Mouse (Mus musculus) embryonic facial prominence, embryonic 15.5 days (tissue): ENCODE measurements around the gene Donson. TPM values are rescaled to one million over a fixed set of nuclear protein-coding genes. Genes with fewer than 3 reads are reported as not detected.

Experiments
- ATAC-seq: fragments of 200-750 bp; cut with Nextera tagmentation; 2 replicates; pipeline ENCODE4 v1.8.0; 2017; ENCODE audit warnings: low read depth, moderate TSS enrichment; ENCODE audit not compliant: insufficient number of reproducible peaks, low FRiP score, low TSS enrichment
- H3K27ac ChIP-seq: fragments of 300-500 bp; sonication (generic); replicated peaks from 2 replicates; pipeline ENCODE4 v1.5.1; 2015; ENCODE audit warnings: mild to moderate bottlenecking, inconsistent platforms
- H3K27me3 ChIP-seq: fragments of 300-500 bp; sonication (generic); 2 replicates; pipeline ENCODE4 v1.6.1; 2015; ENCODE audit warnings: inconsistent platforms
- H3K36me3 ChIP-seq: fragments of 300-500 bp; sonication (generic); 2 replicates; pipeline ENCODE4 v1.6.1; 2015; ENCODE audit warnings: mild to moderate bottlenecking, inconsistent platforms
- H3K4me1 ChIP-seq: fragments of 300-500 bp; sonication (generic); 2 replicates; pipeline ENCODE4 v1.6.1; 2015; ENCODE audit warnings: inconsistent platforms
- H3K4me2 ChIP-seq: fragments of 300-500 bp; sonication (generic); replicated peaks from 2 replicates; pipeline ENCODE4 v1.6.1; 2015; ENCODE audit warnings: mild to moderate bottlenecking, inconsistent platforms
- H3K4me3 ChIP-seq: fragments of 300-500 bp; sonication (generic); replicated peaks from 2 replicates; pipeline ENCODE4 v1.5.1; 2015; ENCODE audit warnings: mild to moderate bottlenecking, inconsistent platforms
- H3K9ac ChIP-seq: fragments of 300-500 bp; sonication (generic); 2 replicates; pipeline ENCODE4 v1.6.1; 2015; ENCODE audit warnings: inconsistent platforms
- H3K9me3 ChIP-seq: fragments of 300-500 bp; sonication (generic); replicated peaks from 2 replicates; pipeline ENCODE4 v1.6.1; 2016; ENCODE audit warnings: inconsistent platforms
- WGBS: fragments of 180-500 bp; shearing (Covaris S2); methylation state at CpG from one replicate; pipeline ENCODE4 v1.1.7; 2015; 5-methylcytosine and 5-hydroxymethylcytosine counted together
- polyA plus RNA-seq: library from polyadenylated mRNA; unstranded; fragments of >200 nt; fragmentation: Nextera tagmentation; extraction: Ambion mirVana; gene quantifications from 2 replicates; pipeline ENCODE4 v1.2.1, GENCODE M21; 2015

Gene Donson
- 18.2 and 19.0 TPM in 2 replicates for polyA plus RNA-seq

GRCm38 (mm10) chr16:91688619-91689334, at the start of gene Donson:
Gene Donson, minus strand, starts transcription at chr16:91688770.
- Histone ChIP-seq H3K4me2 (peak within 1 kb of the TSS; percentile 92), H3K4me3 (peak within 1 kb of the TSS; percentile 93), H3K27ac (peak within 1 kb of the TSS; percentile 83), H3K27me3 (no peaks in the 10 kb centered on the region), H3K9me3 (no peaks in the 10 kb centered on the region), H3K9ac (peak within 1 kb of the TSS; percentile 95), H3K36me3 (peaks cover 20% of the 10 kb centered on the region; the same call in 1 of the 2 replicates), H3K4me1 (peaks cover 13% of the 10 kb centered on the region)
- under 1% methylated on average over 68 of the region's 71 CpGs for WGBS
- peak; percentile 99 for ATAC-seq

GRCm38 (mm10) chr16:91736046-91736816, 47.7 kb upstream of the Donson start:
- WGBS: 79% methylated on average over 7 of the region's 7 CpGs

GRCm38 (mm10) chr16:91734771-91735170, 46.2 kb upstream of the Donson start:
- no peak for ATAC-seq
- Histone ChIP-seq H3K9ac (no peak overlapping the region), H3K4me2 (no peak overlapping the region), H3K4me3 (no peak overlapping the region), H3K27ac (no peak overlapping the region), H3K9me3 (no peaks in the 10 kb centered on the region), H3K27me3 (no peaks in the 10 kb centered on the region), H3K4me1 (peaks cover 21% of the 10 kb centered on the region), H3K36me3 (no peaks in the 10 kb centered on the region)
- 71% methylated on average over 5 of the region's 5 CpGs for WGBS

More at GRCm38 (mm10) chr16:91736046-91736816, 47.7 kb upstream of the Donson start:
- H3K4me1 ChIP-seq: peaks cover 29% of the 10 kb centered on the region
- no peak overlapping the region for H3K4me2 ChIP-seq
- no peaks in the 10 kb centered on the region for H3K27me3 ChIP-seq
- no peaks in the 10 kb centered on the region for H3K36me3 ChIP-seq
- no peaks in the 10 kb centered on the region for H3K9me3 ChIP-seq
- no peak for ATAC-seq
- H3K27ac ChIP-seq: no peak overlapping the region
- H3K4me3 ChIP-seq: no peak overlapping the region
- H3K9ac ChIP-seq: no peak overlapping the region

GRCm38 (mm10) chr16:91732816-91733215, 44.2 kb upstream of the Donson start:
- peaks cover 21% of the 10 kb centered on the region for H3K4me1 ChIP-seq
- no peak overlapping the region for H3K4me2 ChIP-seq
- WGBS: 64% methylated on average over 2 of the region's 2 CpGs
- H3K27me3 ChIP-seq: no peaks in the 10 kb centered on the region
- H3K27ac ChIP-seq: no peak overlapping the region
- H3K9me3 ChIP-seq: no peaks in the 10 kb centered on the region
- no peak for ATAC-seq
- H3K4me3 ChIP-seq: no peak overlapping the region
- H3K9ac ChIP-seq: no peak overlapping the region
- no peaks in the 10 kb centered on the region for H3K36me3 ChIP-seq

- Histone ChIP-seq H3K27ac (peak overlapping the region; percentile 97), H3K36me3 (no peaks in the 10 kb centered on the region), H3K27me3 (no peaks in the 10 kb centered on the region), H3K4me2 (peak overlapping the region; percentile 51), H3K9me3 (no peaks in the 10 kb centered on the region), H3K4me1 (peaks cover 27% of the 10 kb centered on the region), H3K4me3 (peak overlapping the region; percentile 87), H3K9ac (peak overlapping the region; percentile 82)
- WGBS: under 1% methylated on average over 11 of the region's 11 CpGs
- ATAC-seq: no peak
Measured at GRCm38 (mm10) chr16:91730446-91730845, 41.9 kb upstream of the Donson start.

GRCm38 (mm10) chr16:91729821-91730441, 41.4 kb upstream of the Donson start:
- Histone ChIP-seq H3K27ac (peak overlapping the region; percentile 97), H3K36me3 (0 out of 2 replicates have a peak, but pooled peaks cover under 1% of the 10 kb centered on the region), H3K4me1 (peaks cover 24% of the 10 kb centered on the region), H3K9ac (peak overlapping the region; percentile 82), H3K4me3 (peak overlapping the region; percentile 87), H3K4me2 (peak overlapping the region; percentile 51), H3K9me3 (no peaks in the 10 kb centered on the region), H3K27me3 (no peaks in the 10 kb centered on the region)
- ATAC-seq: no peak
- under 1% methylated on average over 44 of the region's 44 CpGs for WGBS

GRCm38 (mm10) chr16:91729066-91729482, 40.5 kb upstream of the Donson start, which contains the start of gene Itsn1:
Gene Itsn1, plus strand, starts transcription at chr16:91729281.
- peak; percentile 94 for ATAC-seq
- peaks cover 20% of the 10 kb centered on the region for H3K4me1 ChIP-seq
- peak within 1 kb of the TSS; percentile 53 for H3K4me2 ChIP-seq
- H3K9ac ChIP-seq: peak within 1 kb of the TSS; percentile 82
- H3K9me3 ChIP-seq: no peaks in the 10 kb centered on the region
- peak within 1 kb of the TSS; percentile 97 for H3K27ac ChIP-seq
- under 1% methylated on average over 33 of the region's 33 CpGs for WGBS
- H3K4me3 ChIP-seq: peak within 1 kb of the TSS; percentile 87
- H3K36me3 ChIP-seq: 0 out of 2 replicates have a peak, but pooled peaks cover 7% of the 10 kb centered on the region
- no peaks in the 10 kb centered on the region for H3K27me3 ChIP-seq

GRCm38 (mm10) chr16:91728123-91729065, 39.8 kb upstream of the Donson start, which contains the start of gene Cryzl1:
Gene Cryzl1, minus strand, starts transcription at chr16:91728975.
- Histone ChIP-seq H3K9ac (peak within 1 kb of the TSS; percentile 82), H3K4me2 (peak within 1 kb of the TSS; percentile 53), H3K9me3 (no peaks in the 10 kb centered on the region), H3K27ac (peak within 1 kb of the TSS; percentile 97), H3K27me3 (no peaks in the 10 kb centered on the region), H3K4me1 (peaks cover 20% of the 10 kb centered on the region), H3K36me3 (0 out of 2 replicates have a peak, but pooled peaks cover 7% of the 10 kb centered on the region), H3K4me3 (peak within 1 kb of the TSS; percentile 87)
- WGBS: under 1% methylated on average over 46 of the region's 46 CpGs
- ATAC-seq: peak; percentile 96

- Histone ChIP-seq H3K27ac (no peak overlapping the region), H3K27me3 (no peaks in the 10 kb centered on the region), H3K4me2 (peak overlapping the region; percentile 53), H3K4me3 (peak overlapping the region; percentile 87), H3K9ac (0 out of 2 replicates have a peak overlapping the region, but pooled peaks have one; percentile 15), H3K4me1 (peaks cover 20% of the 10 kb centered on the region), H3K9me3 (no peaks in the 10 kb centered on the region), H3K36me3 (0 out of 2 replicates have a peak, but pooled peaks cover 7% of the 10 kb centered on the region)
- no peak for ATAC-seq
- WGBS: 80% methylated on average over 15 of the region's 15 CpGs
Measured at GRCm38 (mm10) chr16:91727433-91727832, 38.9 kb upstream of the Donson start.

- 48% methylated on average over 3 of the region's 3 CpGs for WGBS
- H3K4me2 ChIP-seq: no peak overlapping the region
Measured at GRCm38 (mm10) chr16:91724247-91724646, 35.7 kb upstream of the Donson start.

More at GRCm38 (mm10) chr16:91724247-91724646, 35.7 kb upstream of the Donson start:
- no peak overlapping the region for H3K4me3 ChIP-seq
- no peak overlapping the region for H3K27ac ChIP-seq
- H3K9me3 ChIP-seq: no peaks in the 10 kb centered on the region
- ATAC-seq: no peak
- H3K36me3 ChIP-seq: peaks cover 17% of the 10 kb centered on the region; the same call in 1 of the 2 replicates
- H3K27me3 ChIP-seq: no peaks in the 10 kb centered on the region
- H3K4me1 ChIP-seq: peaks cover 10% of the 10 kb centered on the region
- no peak overlapping the region for H3K9ac ChIP-seq
